Mouse (Mus musculus) G1E-ER4 (cell line): ENCODE data around the gene Egfl8. TPM values are rescaled to one million over a fixed set of nuclear protein-coding genes. Genes with fewer than 3 reads are reported as not detected.

Experiments
- GATA1 ChIP-seq: IDR thresholded peaks from one replicate; pipeline ENCODE4 v1.8.0; 2012; ENCODE audit warnings: low read length, inconsistent platforms
- polyA plus RNA-seq: library from polyadenylated mRNA; stranded (reverse); fragments of >175 nt; gene quantifications from 2 replicates; pipeline ENCODE4 v1.2.3, GENCODE M21; 2012

Egfl8 gene
- polyA plus RNA-seq: 1.1 and 1.4 TPM in 2 replicates

DNA sequence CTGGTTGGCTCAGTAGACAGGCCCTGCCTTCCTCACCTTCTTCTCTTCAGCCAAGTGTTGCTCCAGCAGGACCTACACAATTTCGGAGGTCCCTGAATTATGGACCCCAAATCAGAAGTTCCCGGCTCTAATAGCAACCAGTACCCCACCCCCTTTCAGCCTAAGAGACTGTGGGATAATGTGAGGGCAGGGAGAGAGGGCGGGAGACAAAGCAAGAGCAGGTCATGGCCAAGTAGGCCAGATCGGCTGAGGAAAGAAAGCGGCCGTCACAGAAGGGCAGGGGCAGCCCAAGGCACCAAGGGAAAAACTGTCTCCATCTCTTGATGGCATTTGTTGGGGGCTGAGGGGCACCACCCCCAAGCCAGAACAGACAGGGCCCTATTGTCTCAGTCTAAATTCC lies at the start of gene Egfl8:
Egfl8 (minus strand) TSS at position 101 of the 400 bp plus-strand sequence.
- TF ChIP-seq GATA1: no peak

DNA sequence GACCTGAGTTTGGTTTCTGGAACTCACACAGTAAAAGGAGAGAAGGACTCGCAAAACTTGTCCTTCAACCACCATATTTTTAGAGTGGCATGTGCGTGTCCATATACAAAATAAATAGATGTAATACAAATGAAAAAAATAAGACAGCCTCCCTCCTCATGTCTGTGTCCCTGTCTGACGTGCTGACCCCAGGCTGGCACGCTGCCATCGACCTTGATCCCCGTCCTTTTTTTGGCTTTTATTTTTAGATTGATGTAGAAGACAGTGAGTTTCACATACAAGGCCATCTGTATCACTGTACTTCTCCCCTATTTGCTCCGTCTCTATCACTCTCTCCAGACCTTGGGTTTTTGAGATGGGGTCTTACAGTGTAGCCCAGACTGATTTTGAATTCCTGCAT lies 48.7 kb upstream of the Egfl8 start:
- TF ChIP-seq GATA1: no peak

DNA sequence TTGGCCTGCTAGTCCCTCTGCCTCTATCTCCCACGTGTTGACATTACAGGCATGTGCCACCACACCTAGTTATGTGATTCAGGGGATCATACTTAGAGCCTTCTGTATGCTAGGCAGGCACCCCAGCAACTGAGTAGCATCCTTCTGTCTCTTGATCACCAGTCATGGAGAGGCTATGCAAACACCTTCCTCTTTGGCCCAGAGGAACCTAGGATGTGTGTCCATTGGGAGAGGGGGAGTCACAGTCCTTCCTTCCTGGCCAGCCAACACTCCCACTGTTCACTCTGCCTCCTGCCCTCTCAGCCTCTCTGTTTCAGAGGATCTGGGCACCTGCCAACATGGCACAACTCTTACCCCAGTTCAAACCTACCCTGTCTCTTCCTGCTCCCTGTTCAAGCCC lies 47.8 kb upstream of the Egfl8 start:
- no peak for TF ChIP-seq GATA1

DNA sequence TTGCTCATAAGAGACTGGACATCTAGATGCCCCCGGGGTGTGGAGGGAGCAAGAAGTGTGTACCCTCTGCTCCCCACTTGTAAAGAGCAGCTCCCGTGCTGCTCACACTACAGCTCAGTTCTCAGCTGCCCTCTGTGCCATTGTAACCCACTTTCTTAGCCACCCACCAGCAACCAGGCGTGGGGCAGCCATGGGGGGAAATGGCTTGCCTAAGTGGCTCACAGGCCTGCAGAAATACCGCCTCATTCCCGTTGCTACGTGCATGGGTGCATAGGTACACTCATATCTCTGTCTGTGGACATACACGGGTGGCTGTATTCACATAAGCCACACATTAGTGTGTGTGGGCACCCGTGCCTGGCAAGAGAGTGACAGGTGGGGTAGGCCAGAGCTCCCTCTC lies 47.2 kb upstream of the Egfl8 start:
- no peak for TF ChIP-seq GATA1

DNA sequence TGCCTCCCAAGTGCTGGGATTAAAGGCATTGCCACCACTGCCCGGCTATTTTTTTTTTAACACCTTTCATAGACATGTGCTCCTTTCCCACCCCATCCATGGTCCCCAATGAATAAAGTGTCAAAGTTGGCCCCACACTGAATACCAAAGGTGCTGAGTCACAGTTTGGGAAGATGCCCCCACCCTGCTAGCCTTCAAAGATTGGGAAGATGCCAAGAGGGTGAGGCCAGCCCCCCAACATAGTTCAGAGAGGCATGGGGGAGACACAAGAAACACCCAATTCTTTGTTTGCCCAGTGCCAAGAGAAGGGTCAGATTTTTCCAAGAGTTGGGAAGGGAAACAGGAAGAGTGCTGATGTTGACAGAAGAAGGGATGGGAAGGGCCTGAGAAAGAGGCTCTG lies 46.7 kb upstream of the Egfl8 start:
- no peak for TF ChIP-seq GATA1

DNA sequence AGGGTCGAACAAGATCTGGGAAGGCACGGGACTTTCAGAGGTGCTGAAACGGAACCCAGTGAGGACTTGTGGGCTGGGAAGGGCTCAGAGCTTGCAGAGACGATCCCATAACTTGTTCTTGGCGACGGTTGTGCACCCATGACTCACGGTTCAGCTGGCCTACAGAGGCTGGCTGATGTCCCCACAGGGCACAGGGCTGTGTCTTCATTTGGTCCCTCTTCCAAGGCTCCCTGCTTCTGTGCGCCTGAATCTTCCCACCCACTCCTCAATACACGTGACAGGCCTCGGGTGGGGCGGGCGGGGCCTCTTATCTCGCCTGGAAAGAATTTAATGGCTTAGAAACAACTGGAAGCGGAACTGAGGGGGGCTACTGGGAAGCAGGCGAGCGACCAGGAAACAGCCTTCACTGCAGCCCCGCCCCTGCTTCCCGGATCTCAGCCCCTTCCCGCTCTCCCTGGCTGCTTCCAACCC lies 45.4 kb upstream of the Egfl8 start:
- no peak for TF ChIP-seq GATA1

DNA sequence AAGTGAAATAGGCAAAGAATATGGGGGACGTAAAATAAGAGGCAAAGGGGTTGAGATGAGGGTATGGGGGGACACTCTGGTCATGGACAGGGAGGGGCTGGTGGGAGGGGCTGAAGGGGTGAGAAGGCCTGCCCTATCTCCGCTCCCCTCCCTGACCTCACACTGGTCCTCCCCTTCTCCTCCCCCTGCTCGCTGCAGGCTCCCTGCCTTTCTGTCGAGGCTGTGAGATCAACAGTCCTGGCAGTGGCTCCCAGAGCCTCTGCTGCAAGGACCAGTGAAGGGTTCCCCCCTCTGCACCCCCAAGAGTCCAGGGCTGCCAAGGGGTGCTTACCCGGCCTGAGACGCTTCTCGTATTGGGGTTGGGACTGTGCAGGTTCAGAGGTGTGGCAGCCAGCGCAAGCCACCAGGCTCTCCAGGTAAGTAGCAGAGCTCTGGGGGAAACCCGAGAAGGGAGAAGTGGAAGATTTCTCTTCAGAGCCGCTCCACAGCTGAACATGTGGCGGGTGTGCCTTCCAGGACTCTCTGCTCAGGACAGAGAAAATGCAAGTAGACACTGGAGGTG lies 44.6 kb upstream of the Egfl8 start:
- no peak for TF ChIP-seq GATA1

DNA sequence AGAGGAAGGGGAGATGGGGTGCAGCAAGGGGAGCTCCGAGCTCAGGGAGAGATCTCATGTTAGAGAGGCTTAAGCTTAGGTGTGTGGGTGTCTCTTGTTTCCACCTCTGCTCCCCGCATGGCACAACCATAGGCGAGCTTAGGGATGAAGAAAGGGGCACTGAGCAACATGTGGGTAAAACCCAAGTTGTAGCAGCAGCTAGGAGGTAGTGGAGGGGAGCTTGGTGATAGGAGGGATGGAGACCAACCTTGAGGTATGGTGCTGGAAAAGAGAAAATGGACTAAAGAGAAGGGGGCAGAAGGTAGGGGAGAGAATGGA lies 44.1 kb upstream of the Egfl8 start:
- TF ChIP-seq GATA1: no peak

DNA sequence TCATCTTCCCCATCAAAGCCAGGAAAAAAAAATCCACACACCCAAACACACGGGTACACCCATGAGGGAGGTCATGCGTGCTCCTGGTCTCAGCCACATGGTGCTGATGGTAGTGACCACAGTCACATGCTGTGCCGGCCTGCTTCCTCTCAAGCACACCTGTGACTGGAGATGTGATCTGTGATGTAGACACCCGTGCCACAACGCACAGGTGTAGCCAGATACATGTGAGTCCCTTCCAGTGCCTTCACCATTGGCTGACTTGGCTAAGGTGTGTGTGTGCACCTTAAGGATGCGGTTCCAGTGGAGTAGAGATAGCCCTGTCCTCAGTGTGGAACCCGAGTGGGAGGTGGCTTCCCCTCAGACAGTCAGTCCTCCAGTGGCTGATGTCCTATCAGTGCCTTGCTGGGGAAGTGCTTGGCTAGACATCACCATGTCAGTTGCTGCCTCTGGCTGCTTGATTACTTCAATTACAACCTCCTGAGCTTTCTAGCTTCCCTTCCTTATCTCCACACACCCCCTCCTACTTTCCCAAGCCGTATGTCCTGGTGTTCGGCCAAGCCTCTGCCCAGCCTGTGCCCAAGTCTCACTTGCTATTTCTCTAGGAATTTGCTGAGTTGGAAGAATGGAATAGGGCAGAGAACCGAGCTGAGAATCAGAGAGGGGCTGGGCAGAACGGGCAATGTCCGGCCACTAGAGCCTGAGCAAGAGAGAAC lies 43.6 kb upstream of the Egfl8 start:
- no peak for TF ChIP-seq GATA1

DNA sequence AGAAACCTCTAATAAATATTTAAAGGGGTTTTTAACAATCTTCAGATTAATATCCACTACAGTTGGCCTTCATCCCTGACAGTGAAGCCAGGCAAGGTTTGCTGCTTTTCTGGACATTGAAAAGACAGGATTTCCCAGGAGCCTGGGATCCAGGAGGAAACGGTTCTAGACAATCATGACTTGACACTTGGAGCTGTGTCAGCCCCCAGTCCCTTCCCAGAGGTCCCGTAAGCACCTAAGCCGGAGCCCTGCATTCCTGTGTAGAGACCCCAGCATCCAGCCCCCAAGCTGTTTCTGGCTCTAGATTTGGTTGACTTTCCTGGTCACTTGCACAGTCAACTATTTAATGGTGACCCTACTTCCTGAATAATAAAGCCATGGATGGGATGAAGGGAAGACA lies 42.8 kb upstream of the Egfl8 start:
- TF ChIP-seq GATA1: no peak

DNA sequence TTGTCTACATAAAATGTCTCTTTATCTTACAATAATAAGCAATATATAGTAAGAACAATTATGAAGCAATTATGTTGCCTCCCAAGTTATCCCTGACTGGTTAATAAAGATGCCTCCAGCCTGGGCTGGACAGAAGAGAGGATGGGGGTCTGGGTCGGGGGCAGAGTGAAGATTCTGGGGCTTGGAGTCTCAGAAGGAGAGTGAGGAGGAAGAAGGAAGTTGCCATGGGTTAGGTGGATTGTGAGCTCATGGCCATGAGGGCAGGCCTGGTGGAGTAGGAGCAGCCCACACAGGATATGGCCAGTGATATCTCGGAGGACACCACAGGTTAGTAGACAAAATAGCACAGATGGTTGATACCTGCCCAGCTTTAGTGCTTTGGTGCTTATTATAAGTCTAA lies 42.4 kb upstream of the Egfl8 start:
- no peak for TF ChIP-seq GATA1

DNA sequence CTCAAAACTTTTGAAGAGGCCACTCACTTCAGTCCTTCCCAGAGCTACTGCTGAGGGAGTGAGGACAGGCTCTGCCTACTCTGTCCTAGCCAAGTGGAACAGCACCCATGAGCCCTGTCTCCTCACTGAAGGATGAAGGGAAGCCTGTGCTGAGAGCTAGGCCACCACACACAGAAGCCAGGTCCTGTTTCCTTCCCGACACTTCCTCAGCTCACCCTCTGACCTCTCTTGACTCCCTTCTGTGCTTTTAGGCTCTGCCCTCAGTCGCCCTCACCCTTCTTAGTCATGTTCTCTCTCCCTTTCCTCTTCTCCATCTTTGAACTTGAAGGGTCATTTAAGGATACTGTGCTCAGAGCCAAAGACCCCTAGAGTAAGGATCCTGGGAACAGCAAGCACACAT lies 41.5 kb upstream of the Egfl8 start:
- no peak for TF ChIP-seq GATA1

DNA sequence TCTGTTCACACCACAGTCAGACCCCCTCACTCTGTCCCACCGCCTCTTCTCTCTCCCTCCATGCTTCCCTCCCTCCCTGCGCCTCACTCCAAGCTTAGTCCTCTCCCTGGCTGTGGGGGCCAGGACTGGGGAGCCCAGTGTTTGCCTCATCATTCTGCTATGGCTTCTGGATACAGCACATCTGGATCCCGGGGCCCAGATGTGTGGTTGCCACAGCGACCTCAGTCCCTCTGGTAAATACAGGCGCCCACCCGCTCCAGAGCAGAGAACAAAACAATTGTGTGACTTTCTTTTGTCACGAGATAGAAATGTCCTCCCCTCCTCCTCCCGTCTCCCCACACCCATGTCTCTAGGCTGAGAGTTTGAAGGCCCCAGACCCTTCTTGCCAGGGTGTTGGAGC lies 40.9 kb upstream of the Egfl8 start:
- TF ChIP-seq GATA1: no peak

DNA sequence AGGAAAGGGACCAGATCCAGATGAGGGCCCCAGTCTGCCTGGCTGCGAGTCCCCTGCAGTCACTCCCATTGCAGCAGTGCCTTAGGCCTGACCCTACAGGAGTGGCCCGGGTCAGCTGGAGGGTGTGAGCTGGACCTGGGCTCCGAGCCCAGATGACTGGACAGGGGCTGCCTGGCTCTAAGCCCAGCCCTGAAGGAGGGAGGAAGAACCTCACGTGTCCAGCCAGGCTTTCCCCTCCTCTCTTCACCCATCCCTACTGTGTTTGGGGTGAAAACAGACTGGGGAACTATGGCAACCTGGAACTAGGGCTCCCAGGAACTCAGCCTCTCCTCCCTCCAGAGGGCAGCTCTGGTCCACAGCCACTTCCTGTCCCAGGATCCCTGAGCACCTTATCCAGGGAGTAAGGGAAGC lies 39.8 kb upstream of the Egfl8 start:
- TF ChIP-seq GATA1: no peak

DNA sequence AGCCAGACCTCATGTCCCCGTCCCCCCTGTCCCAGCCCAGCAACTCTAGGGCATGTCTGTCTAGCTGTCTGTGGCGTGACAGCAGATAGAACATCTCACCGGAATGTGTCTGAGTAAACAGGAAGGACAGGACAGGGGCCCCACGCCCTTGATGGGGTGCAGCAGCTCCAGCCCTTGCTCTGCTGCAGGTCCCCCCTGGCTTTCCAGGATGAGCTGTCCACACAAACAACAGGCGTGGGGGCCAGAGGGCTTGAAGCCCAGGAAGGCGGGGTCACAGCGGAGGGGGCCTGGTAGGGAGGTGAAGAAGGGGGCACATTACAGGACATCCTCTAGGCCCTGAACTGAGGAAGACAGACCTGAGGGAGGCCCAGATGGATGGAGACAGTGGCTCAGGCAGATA lies 39.4 kb upstream of the Egfl8 start:
- TF ChIP-seq GATA1: no peak

DNA sequence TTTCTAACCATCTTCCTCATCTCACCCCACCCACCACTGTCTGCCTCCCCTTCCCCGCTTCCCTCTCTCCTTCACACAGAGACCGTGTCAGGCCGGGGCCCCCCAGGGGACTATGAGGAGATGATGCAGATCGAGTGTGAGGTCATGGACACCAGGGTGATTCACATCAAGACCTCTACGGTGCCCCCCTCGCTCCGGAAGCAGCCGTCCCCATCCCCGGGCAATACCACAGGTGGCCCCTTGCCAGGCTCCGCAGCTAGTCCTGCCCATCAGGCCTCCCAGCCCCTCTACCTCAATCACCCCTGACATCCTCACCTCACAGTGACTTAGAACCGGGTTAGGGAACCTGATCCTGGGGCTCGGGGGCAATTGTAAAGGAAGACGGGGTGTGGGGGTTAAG lies 38.6 kb upstream of the Egfl8 start:
- no peak for TF ChIP-seq GATA1

DNA sequence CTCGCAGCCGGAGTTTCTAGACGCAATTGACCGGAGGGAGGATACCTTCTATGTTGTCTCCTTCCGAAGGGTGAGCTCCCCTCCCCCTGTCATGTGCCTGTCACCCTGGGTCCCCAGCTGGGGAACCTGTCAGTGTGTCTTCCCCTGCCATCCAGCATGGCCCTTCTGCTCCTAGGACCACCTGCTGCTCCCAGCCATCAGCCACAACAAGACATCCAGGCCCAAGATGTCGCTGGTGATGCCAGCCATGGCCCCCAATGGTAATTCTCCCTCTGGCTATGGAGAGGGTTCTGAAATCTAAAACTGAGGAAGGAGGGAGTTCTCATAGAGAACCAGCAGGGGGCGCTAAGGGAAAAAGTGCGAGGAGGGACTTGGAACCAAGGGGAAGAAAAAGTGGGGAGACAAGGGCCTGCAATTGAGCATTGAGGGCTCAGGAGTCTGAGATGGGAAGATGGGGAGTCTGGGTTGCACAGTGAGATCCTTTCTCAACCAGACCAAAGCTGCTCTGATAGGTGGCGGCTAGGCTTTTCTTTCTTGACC lies 38.0 kb upstream of the Egfl8 start:
- TF ChIP-seq GATA1: no peak

DNA sequence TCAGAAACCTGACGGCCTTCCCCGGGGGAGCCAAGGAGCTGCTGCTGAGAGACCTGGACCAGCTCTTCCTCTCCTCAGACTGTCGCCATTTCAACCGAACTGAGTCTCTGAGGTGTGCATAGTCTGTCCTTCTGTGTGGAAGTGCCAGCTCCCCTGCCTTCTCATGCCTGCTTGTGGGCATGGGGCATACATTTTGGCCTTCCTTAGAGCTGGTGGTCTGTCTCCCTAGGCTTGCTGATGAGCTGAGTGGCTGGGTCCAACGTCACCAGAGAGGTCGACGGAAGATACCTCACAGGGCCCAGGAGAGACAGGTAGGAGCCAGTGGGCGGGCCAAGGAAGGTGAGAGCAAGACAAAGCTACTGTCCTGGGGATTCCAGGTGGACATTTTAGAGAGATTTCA lies 37.2 kb upstream of the Egfl8 start:
- TF ChIP-seq GATA1: no peak

DNA sequence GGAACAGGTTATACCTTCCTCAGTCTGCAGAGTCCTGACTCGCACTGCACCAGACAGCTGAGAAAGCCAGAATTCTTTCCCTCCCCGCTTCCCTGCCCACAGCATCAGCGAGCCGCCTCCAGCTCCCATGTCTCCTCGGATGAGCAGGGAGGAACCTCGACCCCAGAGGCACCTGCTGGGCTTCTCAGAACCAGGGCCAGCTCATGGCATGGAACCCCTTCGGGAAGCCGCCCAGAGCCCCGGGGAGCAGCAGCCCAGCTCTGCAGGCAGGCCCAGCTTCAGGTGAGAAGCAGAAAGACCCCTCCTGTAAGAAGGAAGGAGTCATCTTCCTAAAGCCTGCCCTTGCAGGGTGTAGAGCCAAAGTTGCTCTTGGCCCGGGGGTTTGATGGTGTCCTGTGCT lies 36.8 kb upstream of the Egfl8 start:
- TF ChIP-seq GATA1: no peak
